In genomic region chr14:103694295-103694694, GRCm38 (mm10) we compare ENCODE assay signal across 8 mouse cellular contexts. TPM values are rescaled to one million over a fixed set of nuclear protein-coding genes. Genes with fewer than 3 reads are reported as not detected.
A peak's percentile ranks its signal among the peaks of the same experiment; 100 is the strongest.
DNase-seq lines count a peak whose midpoint lies in the region; ATAC-seq and TF ChIP-seq lines count a peak whose summit lies in the region.

No protein-coding gene starts in this region.

- WGBS in forebrain, embryonic 11.5 days, result 33% methylated on average over 1 of the region's 1 CpGs
- 25% methylated on average over 1 of the region's 1 CpGs for WGBS in forebrain, embryonic 10.5 days
- WGBS in hindbrain, embryonic 13.5 days, result 54% methylated on average over 1 of the region's 1 CpGs
- 22% methylated on average over 1 of the region's 1 CpGs for WGBS in lung, embryonic 14.5 days

- H3K27me3 ChIP-seq in forebrain, embryonic 11.5 days (ENCODE audit: control insufficient read depth, insufficient read depth, low read length), result no peaks in the 10 kb centered on the region
- H3K27me3 ChIP-seq in forebrain, embryonic 10.5 days (ENCODE audit: poor library complexity, severe bottlenecking), result no peaks in the 10 kb centered on the region
- no peaks in the 10 kb centered on the region for H3K27me3 ChIP-seq in hindbrain, embryonic 13.5 days
- no peaks in the 10 kb centered on the region for H3K27me3 ChIP-seq in lung, embryonic 14.5 days (ENCODE audit: insufficient read depth, low read length)

- H3K4me1 ChIP-seq in forebrain, embryonic 11.5 days (replicated peaks; ENCODE audit: control insufficient read depth, insufficient read depth, low read length), result no peaks in the 10 kb centered on the region
- H3K4me1 ChIP-seq in forebrain, embryonic 10.5 days, result no peaks in the 10 kb centered on the region
- no peaks in the 10 kb centered on the region for H3K4me1 ChIP-seq in hindbrain, embryonic 13.5 days (replicated peaks)
- no peaks in the 10 kb centered on the region for H3K4me1 ChIP-seq in lung, embryonic 14.5 days (ENCODE audit: insufficient read depth)

- H3K4me2 ChIP-seq in forebrain, embryonic 11.5 days (ENCODE audit: low read depth, low read length, severe bottlenecking), result no peak overlapping the region
- no peak overlapping the region for H3K4me2 ChIP-seq in hindbrain, embryonic 13.5 days
- H3K4me2 ChIP-seq in lung, embryonic 14.5 days, result no peak overlapping the region

- H3K4me3 ChIP-seq in forebrain, embryonic 11.5 days (ENCODE audit: low read depth, low read length), result no peak overlapping the region
- H3K4me3 ChIP-seq in forebrain, embryonic 10.5 days, result no peak overlapping the region
- no peak overlapping the region for H3K4me3 ChIP-seq in hindbrain, embryonic 13.5 days
- H3K4me3 ChIP-seq in lung, embryonic 14.5 days (ENCODE audit: low read depth, low read length), result no peak overlapping the region

- no peak overlapping the region for H3K9ac ChIP-seq in forebrain, embryonic 11.5 days (ENCODE audit: low read length)
- no peak overlapping the region for H3K9ac ChIP-seq in hindbrain, embryonic 13.5 days
- no peak overlapping the region for H3K9ac ChIP-seq in lung, embryonic 14.5 days

- no peak; the same call in 1 of the 2 replicates for ATAC-seq in forebrain, embryonic 11.5 days (replicated peaks; ENCODE audit: low FRiP score)
- ATAC-seq in hindbrain, embryonic 13.5 days (ENCODE audit: low FRiP score), result peak; percentile 57; the same call in 1 of the 2 replicates
- ATAC-seq in lung, embryonic 14.5 days (ENCODE audit: insufficient read depth), result peak; percentile 44

- H3K27ac ChIP-seq in forebrain, embryonic 11.5 days (ENCODE audit: low read depth, low read length), result no peak overlapping the region
- no peak overlapping the region for H3K27ac ChIP-seq in forebrain, embryonic 10.5 days
- no peak overlapping the region for H3K27ac ChIP-seq in hindbrain, embryonic 13.5 days
- H3K27ac ChIP-seq in lung, embryonic 14.5 days (ENCODE audit: low read depth), result no peak overlapping the region

- H3K9me3 ChIP-seq in forebrain, embryonic 11.5 days (ENCODE audit: control insufficient read depth, low read length), result no peaks in the 10 kb centered on the region
- H3K9me3 ChIP-seq in forebrain, embryonic 10.5 days, result no peaks in the 10 kb centered on the region
- H3K9me3 ChIP-seq in hindbrain, embryonic 13.5 days, result no peaks in the 10 kb centered on the region; the same call in 1 of the 2 replicates
- no peaks in the 10 kb centered on the region for H3K9me3 ChIP-seq in lung, embryonic 14.5 days (ENCODE audit: low read depth, low read length)

- H3K36me3 ChIP-seq in forebrain, embryonic 11.5 days (ENCODE audit: control insufficient read depth, insufficient read depth, low read length), result peaks cover 3% of the 10 kb centered on the region; the same call in 1 of the 2 replicates
- peaks cover 48% of the 10 kb centered on the region for H3K36me3 ChIP-seq in forebrain, embryonic 10.5 days (replicated peaks)
- peaks cover 36% of the 10 kb centered on the region for H3K36me3 ChIP-seq in hindbrain, embryonic 13.5 days
- H3K36me3 ChIP-seq in lung, embryonic 14.5 days (ENCODE audit: insufficient read depth), result no peaks in the 10 kb centered on the region

- TF ChIP-seq CTCF in lung, embryonic 14.5 days (IDR thresholded peaks at IDR 0.05; ENCODE audit: low read depth), result peak; percentile 90

- DNase-seq in forebrain, embryonic 11.5 days (ENCODE audit: low spot score), result peak; percentile 67
- DNase-seq in forebrain, embryonic 10.5 days (ENCODE audit: extremely low spot score, low spot score), result no peak
- DNase-seq in urinary bladder, postnatal 14 days (ENCODE audit: low spot score), result peak; percentile 24
- DNase-seq in urinary bladder, postnatal 10 days (ENCODE audit: low spot score), result no peak
- peak; percentile 65 to 78 for DNase-seq in cerebellum, postnatal 36 days
- DNase-seq in lung, embryonic 14.5 days, result peak; percentile 80
- peak; percentile 34 for DNase-seq in ovary, postnatal 14 days (ENCODE audit: low spot score)

RNA-seq across cellular contexts. Expression of gene Slain1, which starts 44.3 kb away (rescaled TPM):
- polyA plus RNA-seq in forebrain, embryonic 11.5 days (2014; fragmentation: Nextera tagmentation; extraction: Ambion mirVana), result 17.1 and 23.2 TPM in 2 replicates
- polyA plus RNA-seq in forebrain, embryonic 10.5 days (2016; fragmentation: Nextera tagmentation; extraction: Ambion mirVana), result 4.2 and 4.3 TPM in 2 replicates
- polyA plus RNA-seq in hindbrain, embryonic 13.5 days (2015; fragmentation: Nextera tagmentation; extraction: Ambion mirVana), result 14.2 and 15.4 TPM in 2 replicates
- 2.4 and 3.0 TPM in 2 replicates for polyA plus RNA-seq in lung, embryonic 14.5 days (2014; fragmentation: Nextera tagmentation; extraction: Ambion mirVana)

Comparison
In these comparisons a context has a peak if more than half of its experiments do, and no peak if none do; other contexts are left out.
1. DNase-seq: peak in forebrain, embryonic 11.5 days (single experiment), urinary bladder, postnatal 14 days (single experiment), cerebellum, postnatal 36 days (2 of 2), lung, embryonic 14.5 days (single experiment) and ovary, postnatal 14 days (single experiment); none in forebrain, embryonic 10.5 days (single experiment) and urinary bladder, postnatal 10 days (single experiment).